Mouse (Mus musculus) embryonic facial prominence, embryonic 15.5 days (tissue): ENCODE measurements around the gene Tex45. TPM values are rescaled to one million over a fixed set of nuclear protein-coding genes. Genes with fewer than 3 reads are reported as not detected.

Experiments
- ATAC-seq: fragments of 200-750 bp; cut with Nextera tagmentation; 2 replicates; pipeline ENCODE4 v1.8.0; 2017; ENCODE audit warnings: low read depth, moderate TSS enrichment; ENCODE audit not compliant: insufficient number of reproducible peaks, low FRiP score, low TSS enrichment
- H3K27ac ChIP-seq: fragments of 300-500 bp; sonication (generic); replicated peaks from 2 replicates; pipeline ENCODE4 v1.5.1; 2015; ENCODE audit warnings: mild to moderate bottlenecking, inconsistent platforms
- H3K27me3 ChIP-seq: fragments of 300-500 bp; sonication (generic); 2 replicates; pipeline ENCODE4 v1.6.1; 2015; ENCODE audit warnings: inconsistent platforms
- H3K36me3 ChIP-seq: fragments of 300-500 bp; sonication (generic); 2 replicates; pipeline ENCODE4 v1.6.1; 2015; ENCODE audit warnings: mild to moderate bottlenecking, inconsistent platforms
- H3K4me1 ChIP-seq: fragments of 300-500 bp; sonication (generic); 2 replicates; pipeline ENCODE4 v1.6.1; 2015; ENCODE audit warnings: inconsistent platforms
- H3K4me2 ChIP-seq: fragments of 300-500 bp; sonication (generic); replicated peaks from 2 replicates; pipeline ENCODE4 v1.6.1; 2015; ENCODE audit warnings: mild to moderate bottlenecking, inconsistent platforms
- H3K4me3 ChIP-seq: fragments of 300-500 bp; sonication (generic); replicated peaks from 2 replicates; pipeline ENCODE4 v1.5.1; 2015; ENCODE audit warnings: mild to moderate bottlenecking, inconsistent platforms
- H3K9ac ChIP-seq: fragments of 300-500 bp; sonication (generic); 2 replicates; pipeline ENCODE4 v1.6.1; 2015; ENCODE audit warnings: inconsistent platforms
- H3K9me3 ChIP-seq: fragments of 300-500 bp; sonication (generic); replicated peaks from 2 replicates; pipeline ENCODE4 v1.6.1; 2016; ENCODE audit warnings: inconsistent platforms
- WGBS: fragments of 180-500 bp; shearing (Covaris S2); methylation state at CpG from one replicate; pipeline ENCODE4 v1.1.7; 2015; 5-methylcytosine and 5-hydroxymethylcytosine counted together
- polyA plus RNA-seq: library from polyadenylated mRNA; unstranded; fragments of >200 nt; fragmentation: Nextera tagmentation; extraction: Ambion mirVana; gene quantifications from 2 replicates; pipeline ENCODE4 v1.2.1, GENCODE M21; 2015

Gene Tex45
- polyA plus RNA-seq, 1 experiment from 2014 or later, result not detected

- H3K27ac ChIP-seq, result peak overlapping the region; percentile 73
- H3K4me1 ChIP-seq, result peaks cover 12% of the 10 kb centered on the region; the same call in 1 of the 2 replicates
- H3K9ac ChIP-seq, result no peak overlapping the region
- ATAC-seq, result no peak
- H3K4me2 ChIP-seq, result peak overlapping the region; percentile 95
- peaks cover 37% of the 10 kb centered on the region for H3K36me3 ChIP-seq
- no peaks in the 10 kb centered on the region for H3K9me3 ChIP-seq
- peak overlapping the region; percentile 71 for H3K4me3 ChIP-seq
- H3K27me3 ChIP-seq, result no peaks in the 10 kb centered on the region
- 23% methylated on average over 13 of the region's 13 CpGs for WGBS
These were observed 44.1 kb downstream of the Tex45 start for GRCm38 (mm10) chr8:3514681-3515247.

- ATAC-seq, result peak; percentile 70
- Histone ChIP-seq H3K4me1 (peaks cover 12% of the 10 kb centered on the region; the same call in 1 of the 2 replicates), H3K9ac (peak within 1 kb of the TSS; percentile 44), H3K27me3 (no peaks in the 10 kb centered on the region), H3K4me3 (peak within 1 kb of the TSS; percentile 71), H3K27ac (peak within 1 kb of the TSS; percentile 85), H3K9me3 (no peaks in the 10 kb centered on the region), H3K4me2 (peak within 1 kb of the TSS; percentile 95), H3K36me3 (peaks cover 37% of the 10 kb centered on the region)
- under 1% methylated on average over 25 of the region's 25 CpGs for WGBS
These were observed 44.6 kb downstream of the Tex45 start, which contains the start of gene Pnpla6 for GRCm38 (mm10) chr8:3515260-3515671. TSS of gene Pnpla6 (plus strand) at chr8:3515384.

DNA sequence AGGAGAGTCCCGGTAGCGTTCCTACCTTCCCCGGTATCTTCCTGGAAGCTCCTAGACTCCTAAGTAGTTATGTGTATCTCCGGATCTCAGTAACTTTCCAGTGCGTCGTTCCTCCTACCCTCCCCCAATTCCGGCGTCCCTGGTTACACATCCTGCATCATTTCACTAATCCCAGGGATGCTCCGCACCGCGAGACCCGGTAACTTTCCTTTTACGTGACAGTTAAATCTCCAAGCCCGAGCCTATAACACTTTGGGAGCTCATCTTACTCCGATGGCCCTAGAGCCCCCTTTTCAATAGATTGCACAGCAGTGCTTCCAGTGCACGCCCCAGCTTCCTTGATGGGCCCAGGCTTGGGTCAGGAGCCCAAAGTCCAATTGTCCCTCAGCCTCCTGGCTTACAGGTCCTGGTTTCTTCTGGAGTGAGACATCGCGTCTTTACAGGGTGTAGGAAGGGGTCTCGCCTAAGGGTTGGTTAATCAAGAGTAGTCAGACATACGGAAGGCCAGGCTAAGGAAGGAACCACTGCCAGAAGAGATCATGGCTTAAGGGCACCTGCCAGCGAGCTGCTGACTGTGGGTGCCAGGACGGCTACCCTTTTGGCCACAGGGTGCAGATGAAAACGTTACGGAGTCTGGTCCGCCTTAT lies 45.2 kb downstream of the Tex45 start:
- peak overlapping the region; percentile 71 for H3K4me3 ChIP-seq
- peak overlapping the region; percentile 85 for H3K27ac ChIP-seq
- peak overlapping the region; percentile 44 for H3K9ac ChIP-seq
- no peak; the same call in 1 of the 2 replicates for ATAC-seq
- H3K9me3 ChIP-seq, result no peaks in the 10 kb centered on the region
- H3K4me1 ChIP-seq, result peaks cover 12% of the 10 kb centered on the region; the same call in 1 of the 2 replicates
- H3K27me3 ChIP-seq, result no peaks in the 10 kb centered on the region
- H3K4me2 ChIP-seq, result peak overlapping the region; percentile 95
- under 1% methylated on average over 25 of the region's 25 CpGs for WGBS
- peaks cover 31% of the 10 kb centered on the region for H3K36me3 ChIP-seq

GRCm38 (mm10) chr8:3516450-3517116 lies 45.9 kb downstream of the Tex45 start:
- peak overlapping the region; percentile 85 for H3K27ac ChIP-seq
- peak; percentile 85 for ATAC-seq
- peaks cover 31% of the 10 kb centered on the region for H3K36me3 ChIP-seq
- peak overlapping the region; percentile 71 for H3K4me3 ChIP-seq
- peak overlapping the region; percentile 95 for H3K4me2 ChIP-seq
- no peaks in the 10 kb centered on the region for H3K27me3 ChIP-seq
- H3K9ac ChIP-seq, result peak overlapping the region; percentile 47
- H3K4me1 ChIP-seq, result peaks cover 12% of the 10 kb centered on the region; the same call in 1 of the 2 replicates
- no peaks in the 10 kb centered on the region for H3K9me3 ChIP-seq
- 1% methylated on average over 36 of the region's 36 CpGs for WGBS

GRCm38 (mm10) chr8:3517117-3517495 lies 46.4 kb downstream of the Tex45 start:
- peaks cover 12% of the 10 kb centered on the region; the same call in 1 of the 2 replicates for H3K4me1 ChIP-seq
- no peaks in the 10 kb centered on the region for H3K27me3 ChIP-seq
- peak overlapping the region; percentile 85 for H3K27ac ChIP-seq
- no peaks in the 10 kb centered on the region for H3K9me3 ChIP-seq
- ATAC-seq, result 0 out of 2 replicates have a peak, but pooled peaks have one; percentile 6
- H3K9ac ChIP-seq, result peak overlapping the region; percentile 47
- WGBS, result 7% methylated on average over 16 of the region's 16 CpGs
- peak overlapping the region; percentile 71 for H3K4me3 ChIP-seq
- peaks cover 31% of the 10 kb centered on the region for H3K36me3 ChIP-seq
- peak overlapping the region; percentile 95 for H3K4me2 ChIP-seq

- Histone ChIP-seq H3K27ac (no peak overlapping the region), H3K36me3 (peaks cover 59% of the 10 kb centered on the region), H3K4me3 (no peak overlapping the region), H3K27me3 (no peaks in the 10 kb centered on the region), H3K9me3 (no peaks in the 10 kb centered on the region), H3K4me2 (no peak overlapping the region), H3K4me1 (0 out of 2 replicates have a peak, but pooled peaks cover 6% of the 10 kb centered on the region), H3K9ac (no peak overlapping the region)
- ATAC-seq, result no peak
- WGBS, result 92% methylated on average over 13 of the region's 13 CpGs
These were observed 51.5 kb downstream of the Tex45 start for GRCm38 (mm10) chr8:3522007-3522697.

DNA sequence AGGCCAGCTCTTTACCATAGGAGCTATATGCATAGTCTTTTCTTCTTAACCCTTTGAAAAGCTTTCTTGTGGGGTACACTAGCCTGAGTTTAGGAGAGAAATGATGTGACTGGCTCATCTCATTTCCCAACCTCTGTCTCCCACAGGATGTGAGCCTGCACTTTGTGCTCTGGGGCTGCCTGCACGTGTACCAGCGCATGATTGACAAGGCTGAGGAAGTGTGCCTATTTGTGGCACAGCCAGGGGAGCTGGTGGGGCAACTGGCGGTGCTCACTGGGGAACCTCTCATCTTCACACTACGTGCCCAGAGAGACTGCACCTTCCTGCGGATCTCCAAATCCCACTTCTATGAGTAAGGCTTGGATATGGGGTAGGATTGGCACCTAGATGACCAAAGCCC lies 60.2 kb downstream of the Tex45 start:
- Histone ChIP-seq H3K4me1 (no peaks in the 10 kb centered on the region), H3K36me3 (peaks cover 52% of the 10 kb centered on the region), H3K4me2 (no peak overlapping the region), H3K4me3 (no peak overlapping the region), H3K27me3 (no peaks in the 10 kb centered on the region), H3K9ac (no peak overlapping the region), H3K27ac (no peak overlapping the region), H3K9me3 (no peaks in the 10 kb centered on the region)
- 84% methylated on average over 5 of the region's 5 CpGs for WGBS
- no peak for ATAC-seq

DNA sequence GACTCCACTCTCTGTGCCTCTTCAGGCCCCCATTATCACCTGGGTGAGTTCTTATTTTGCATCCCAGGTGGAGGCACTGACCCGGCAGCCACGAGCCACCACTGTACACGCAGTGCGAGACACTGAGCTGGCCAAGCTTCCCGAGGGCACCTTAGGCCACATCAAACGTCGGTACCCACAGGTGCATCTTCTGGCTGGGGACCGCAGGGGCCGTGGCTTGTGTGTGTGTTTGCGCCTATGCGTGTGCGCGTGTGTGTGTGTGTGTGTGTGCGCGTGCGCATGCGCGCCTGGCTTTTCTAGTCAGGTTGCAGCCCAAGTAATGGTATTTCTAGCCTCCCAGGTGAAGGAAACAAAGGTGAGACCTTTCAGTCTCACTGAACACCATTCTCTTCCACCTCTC lies 61.3 kb downstream of the Tex45 start:
- Histone ChIP-seq H3K4me3 (no peak overlapping the region), H3K9ac (no peak overlapping the region), H3K27me3 (no peaks in the 10 kb centered on the region), H3K4me1 (no peaks in the 10 kb centered on the region), H3K9me3 (no peaks in the 10 kb centered on the region), H3K27ac (no peak overlapping the region), H3K36me3 (peaks cover 50% of the 10 kb centered on the region), H3K4me2 (no peak overlapping the region)
- ATAC-seq, result no peak
- WGBS, result 94% methylated on average over 18 of the region's 18 CpGs

DNA sequence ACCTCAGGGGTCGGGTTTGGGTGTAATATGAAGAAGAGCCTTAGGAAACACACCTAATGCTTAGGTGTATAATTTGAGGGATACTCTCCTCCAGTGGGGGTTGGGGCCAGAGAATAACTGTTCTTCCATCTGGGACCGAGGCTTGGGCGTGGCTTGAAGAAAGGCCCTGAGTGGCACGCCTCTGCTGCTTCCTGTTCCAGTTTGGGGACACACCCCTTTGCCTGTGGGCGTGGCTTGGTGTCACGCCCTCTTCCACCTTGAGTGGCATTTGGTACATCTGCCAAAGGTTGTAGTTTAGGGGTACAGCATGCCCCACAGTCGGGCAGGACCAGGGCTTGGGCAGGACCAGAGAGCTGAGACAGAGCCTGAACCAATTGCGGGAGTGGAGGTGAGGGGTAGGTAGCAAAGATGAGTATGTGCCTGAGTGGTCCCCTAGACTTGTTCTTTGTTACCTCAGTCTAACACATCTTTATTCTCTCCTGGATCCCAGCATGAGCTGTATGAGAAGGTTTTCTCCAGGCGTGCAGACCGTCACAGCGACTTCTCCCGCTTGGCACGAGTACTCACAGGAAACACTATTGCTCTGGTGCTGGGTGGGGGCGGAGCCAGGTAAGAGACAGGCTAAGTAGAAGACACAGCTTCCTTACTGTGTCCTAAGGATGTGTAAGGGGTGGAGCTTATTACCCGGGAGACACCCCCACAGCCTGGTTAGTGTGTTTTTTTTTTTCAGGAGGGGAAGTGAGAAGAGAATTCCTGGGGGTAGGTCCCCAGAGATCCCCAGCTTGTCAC lies 65.6 kb downstream of the Tex45 start:
- Histone ChIP-seq H3K4me3 (no peak overlapping the region), H3K36me3 (peaks cover 81% of the 10 kb centered on the region), H3K9ac (no peak overlapping the region), H3K27me3 (no peaks in the 10 kb centered on the region), H3K9me3 (no peaks in the 10 kb centered on the region), H3K4me1 (no peaks in the 10 kb centered on the region), H3K4me2 (no peak overlapping the region), H3K27ac (no peak overlapping the region)
- 60% methylated on average over 15 of the region's 15 CpGs for WGBS
- ATAC-seq, result no peak
